Comparison of ENCODE assay signal across 9 mouse cellular contexts in the genomic region with DNA sequence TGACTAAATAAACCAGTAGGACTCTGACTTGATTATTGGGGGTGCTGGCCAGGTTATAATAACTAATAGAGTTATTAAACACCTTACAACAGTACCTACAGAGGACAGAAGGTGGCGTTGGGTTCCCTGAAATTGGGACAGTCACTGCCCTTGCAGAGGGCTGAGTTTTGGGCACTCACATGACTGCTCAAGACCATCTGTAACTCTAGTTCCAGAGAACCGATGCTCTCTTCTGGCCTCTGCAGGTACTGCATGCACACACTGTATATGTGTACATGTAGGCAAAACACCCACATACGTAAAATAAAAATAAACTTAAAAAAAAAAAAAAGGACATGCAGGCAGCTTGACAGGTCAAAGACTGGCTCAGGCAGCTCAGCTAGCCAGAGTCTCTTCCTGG. TPM values are rescaled to one million over a fixed set of nuclear protein-coding genes. Genes with fewer than 3 reads are reported as not detected.
DNase-seq lines count a peak whose midpoint lies in the region; ATAC-seq and TF ChIP-seq lines count a peak whose summit lies in the region.
"Had no signal": no experiment of that assay in that cellular context is flagged by ENCODE, and none has a peak within 500 bp of the region (broad histone marks: within the 10 kb centered on the region; RNA-seq: fewer than 3 reads in every experiment).

No protein-coding gene starts in this region.

- H3K9me3 ChIP-seq in liver, embryonic 11.5 days (ENCODE audit: control insufficient read depth, low read length) = no peaks in the 10 kb centered on the region
- H3K9me3 ChIP-seq: hindbrain, embryonic 15.5 days had no signal

- peak; percentile 58 for ATAC-seq in CD4-positive, CD25-positive, alpha-beta regulatory T cell, adult 4 months
- ATAC-seq in liver, embryonic 11.5 days (replicated peaks; ENCODE audit: low FRiP score) = peak; percentile 67

- DNase-seq in heart, postnatal 10 days = peak; percentile 23 to 36
- DNase-seq in heart, adult 9 months (ENCODE audit: low spot score in 2 of 2) = no peak
- peak; percentile 28 for DNase-seq in brain, adult 2 months (ENCODE audit: low read depth, low spot score)
- DNase-seq in liver, embryonic 11.5 days (ENCODE audit: low spot score) = no peak
- peak; percentile 31 to 38 for DNase-seq in spleen, adult 2 months (ENCODE audit: low read depth in 1 of 2, low spot score in 2 of 2)
- no peak for DNase-seq in Muller cell, postnatal 12 days (ENCODE audit: inconsistent ontology term)
- no peak for DNase-seq in yolk sac, embryonic 10.5 days (ENCODE audit: low spot score)

- H3K36me3 ChIP-seq in liver, embryonic 11.5 days (ENCODE audit: control insufficient read depth, insufficient read depth, low read length) = no peaks in the 10 kb centered on the region
- H3K36me3 ChIP-seq in spleen, adult 2 months (ENCODE audit: control insufficient read depth, insufficient read depth, low read length) = no peaks in the 10 kb centered on the region
- H3K36me3 ChIP-seq: hindbrain, embryonic 15.5 days had no signal

- no peak overlapping the region for H3K27ac ChIP-seq in liver, embryonic 11.5 days (ENCODE audit: low read depth, low read length)
- no peak overlapping the region for H3K27ac ChIP-seq in spleen, adult 2 months (ENCODE audit: insufficient read depth, low read length)
- H3K27ac ChIP-seq: hindbrain, embryonic 15.5 days had no signal

- H3K4me3 ChIP-seq in liver, embryonic 11.5 days (ENCODE audit: low read depth, low read length) = no peak overlapping the region
- H3K4me3 ChIP-seq in spleen, adult 2 months (ENCODE audit: extremely low read depth, insufficient read depth, insufficient read length) = no peak overlapping the region
- H3K4me3 ChIP-seq: hindbrain, embryonic 15.5 days had no signal

- WGBS in liver, embryonic 11.5 days = 68% methylated on average over 3 of the region's 3 CpGs
- WGBS in spleen, adult 2 months = 65% methylated on average over 3 of the region's 3 CpGs

- no peak overlapping the region for H3K9ac ChIP-seq in liver, embryonic 11.5 days (ENCODE audit: low read depth, low read length)
- H3K9ac ChIP-seq: hindbrain, embryonic 15.5 days had no signal

- TF ChIP-seq CTCF in spleen, adult 2 months (IDR thresholded peaks at IDR 0.05; ENCODE audit: extremely low read depth, insufficient read depth, insufficient read length, insufficient replicate concordance) = no peak

- intact Hi-C loops in heart, postnatal 10 days (cut with DNase I) = no loop called here

- no peaks in the 10 kb centered on the region; the same call in 1 of the 2 replicates for H3K4me1 ChIP-seq in liver, embryonic 11.5 days (replicated peaks; ENCODE audit: control insufficient read depth, insufficient read depth, low read length)
- no peaks in the 10 kb centered on the region for H3K4me1 ChIP-seq in spleen, adult 2 months (ENCODE audit: control insufficient read depth, insufficient read depth, insufficient read length)
- H3K4me1 ChIP-seq: hindbrain, embryonic 15.5 days had no signal

- no peaks in the 10 kb centered on the region for H3K27me3 ChIP-seq in liver, embryonic 11.5 days (replicated peaks; ENCODE audit: control insufficient read depth, insufficient read depth, low read length)
- no peaks in the 10 kb centered on the region; the same call in 1 of the 2 replicates for H3K27me3 ChIP-seq in spleen, adult 2 months (ENCODE audit: control insufficient read depth, insufficient read depth, low read length)
- H3K27me3 ChIP-seq: hindbrain, embryonic 15.5 days had no signal

- TF ChIP-seq POLR2A in spleen, adult 2 months (IDR thresholded peaks at IDR 0.05; ENCODE audit: low read depth, low read length) = no peak

- no peak overlapping the region for H3K4me2 ChIP-seq in liver, embryonic 11.5 days
- H3K4me2 ChIP-seq: hindbrain, embryonic 15.5 days had no signal

RNA-seq across cellular contexts. Expression of gene Ppp4r3a, which starts 19.1 kb away (rescaled TPM):
- total RNA-seq in heart, postnatal 10 days (2021) = 10 to 100 TPM; 37.6 to 38.9 TPM
- polyA plus RNA-seq in CD4-positive, CD25-positive, alpha-beta regulatory T cell, adult 4 months (2017; shearing (Covaris generic)) = 10 to 100 TPM; 28.0 to 44.6 TPM
- 53.4 and 54.4 TPM in 2 replicates for polyA plus RNA-seq in liver, embryonic 11.5 days (2014; fragmentation: Nextera tagmentation; extraction: Ambion mirVana)
- polyA plus RNA-seq in spleen, adult 2 months (2012; rRNA removed) = 10.9 and 13.5 TPM in 2 replicates

Comparison
In these comparisons a context has a peak if more than half of its experiments do, and no peak if none do; other contexts are left out.
1. DNase-seq: peak in heart, postnatal 10 days (2 of 2), brain, adult 2 months (single experiment) and spleen, adult 2 months (2 of 2); none in heart, adult 9 months (0 of 2), liver, embryonic 11.5 days (single experiment), Muller cell, postnatal 12 days (single experiment) and yolk sac, embryonic 10.5 days (single experiment).